Mouse (Mus musculus): ENCODE data around the gene Prickle2.

Gene Prickle2

GRCm38 (mm10) chr6:92706145-92706466 lies at the start of gene Prickle2:
Gene Prickle2, minus strand, starts transcription at chr6:92706155.
- peak in 1 of 2 experiments; percentile 4 for DNase-seq (ENCODE audit: low spot score in 2 of 2)

DNA sequence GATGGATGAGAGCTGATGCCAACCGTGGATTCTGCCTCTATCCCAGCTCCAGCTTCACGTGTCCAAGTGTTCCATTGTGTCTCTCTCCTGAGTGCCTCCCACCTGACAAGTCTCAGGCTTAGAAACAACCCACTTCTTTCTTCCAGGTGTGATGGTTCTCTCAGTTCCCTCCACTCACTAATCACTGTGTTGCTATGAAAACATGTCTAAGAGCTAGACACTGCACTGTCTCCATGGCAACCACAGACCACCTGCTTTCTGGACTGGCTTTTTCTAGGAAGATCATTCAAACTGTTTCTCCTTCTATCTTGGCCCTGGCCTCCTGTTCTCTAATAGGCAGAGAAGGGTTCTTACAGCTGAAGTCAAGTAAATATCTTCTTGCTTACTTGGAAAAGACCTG lies 46.8 kb upstream of the Prickle2 start:
- no peak for DNase-seq (ENCODE audit: low spot score in 2 of 2)

DNA sequence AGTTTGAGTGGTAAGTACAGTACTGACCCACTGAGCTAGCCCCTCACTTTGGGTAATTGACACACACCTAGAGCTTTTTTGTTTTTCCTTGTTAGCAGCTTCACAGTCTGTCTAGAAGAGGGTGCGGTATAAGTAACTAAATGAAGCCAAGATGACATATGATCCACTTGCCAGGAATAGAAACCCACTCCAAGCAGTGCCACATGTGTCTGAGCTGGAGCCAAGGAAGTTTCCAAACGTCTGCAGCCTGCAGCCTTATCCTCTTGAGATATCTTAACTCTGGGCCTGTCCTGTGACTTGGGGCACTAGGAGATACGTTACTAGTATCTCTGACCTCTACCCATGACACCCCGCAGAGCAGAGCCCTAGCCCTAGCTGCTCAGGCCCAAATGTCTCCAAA lies 43.5 kb upstream of the Prickle2 start:
- DNase-seq (ENCODE audit: low spot score in 2 of 2) = no peak

DNA sequence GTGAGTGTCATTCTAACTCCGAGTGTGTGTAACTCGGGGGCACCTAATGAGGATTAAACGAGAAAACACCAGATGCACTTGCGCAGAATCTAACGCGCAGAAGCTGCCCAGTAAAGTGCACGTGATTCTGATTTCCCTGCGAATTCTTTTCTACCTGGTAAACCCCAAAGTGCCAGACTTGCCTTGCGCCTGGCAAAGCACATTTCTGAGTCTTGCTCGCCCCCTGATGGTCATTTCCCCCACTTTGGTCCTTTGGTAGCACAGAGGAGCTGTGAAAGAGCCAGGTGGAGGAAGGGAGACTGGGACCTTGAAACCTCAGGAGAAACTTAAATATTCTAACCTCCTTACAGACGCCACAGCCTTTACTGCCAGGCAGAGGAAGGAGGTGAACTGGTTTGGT lies 37.6 kb upstream of the Prickle2 start:
- DNase-seq (ENCODE audit: low spot score in 2 of 2) = no peak

GRCm38 (mm10) chr6:92737116-92737515 lies 31.2 kb upstream of the Prickle2 start:
- no peak for DNase-seq (ENCODE audit: low spot score in 2 of 2)

DNA sequence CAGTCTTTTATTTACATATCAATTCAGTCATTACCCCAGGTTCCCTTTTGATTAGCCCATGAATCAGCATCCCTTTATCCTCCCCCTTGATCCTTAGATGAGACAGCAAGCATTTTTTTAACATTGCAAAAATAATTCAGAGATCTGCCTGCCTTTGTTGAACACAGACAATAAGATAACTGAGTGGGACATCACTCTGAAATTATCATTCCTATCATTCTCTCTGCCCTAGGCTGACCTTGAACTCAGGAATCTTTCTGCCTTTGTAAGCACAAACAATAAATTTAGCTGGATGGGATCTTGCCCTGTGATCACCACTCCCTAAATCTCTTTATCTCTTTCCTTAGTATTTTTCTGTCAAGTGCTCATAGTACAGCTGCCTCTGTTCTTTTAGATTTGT lies 27.7 kb upstream of the Prickle2 start:
- no peak for DNase-seq (ENCODE audit: low spot score in 2 of 2)

- no peak for DNase-seq (ENCODE audit: low spot score in 2 of 2)
These were observed 22.6 kb upstream of the Prickle2 start for GRCm38 (mm10) chr6:92728514-92728913.

GRCm38 (mm10) chr6:92728084-92728483 lies 22.1 kb upstream of the Prickle2 start:
- peak in 1 of 2 experiments; percentile 5 for DNase-seq (ENCODE audit: low spot score in 2 of 2)

- no peak for DNase-seq (ENCODE audit: low spot score in 2 of 2)
These were observed 21.5 kb upstream of the Prickle2 start for GRCm38 (mm10) chr6:92727351-92727986.

DNA sequence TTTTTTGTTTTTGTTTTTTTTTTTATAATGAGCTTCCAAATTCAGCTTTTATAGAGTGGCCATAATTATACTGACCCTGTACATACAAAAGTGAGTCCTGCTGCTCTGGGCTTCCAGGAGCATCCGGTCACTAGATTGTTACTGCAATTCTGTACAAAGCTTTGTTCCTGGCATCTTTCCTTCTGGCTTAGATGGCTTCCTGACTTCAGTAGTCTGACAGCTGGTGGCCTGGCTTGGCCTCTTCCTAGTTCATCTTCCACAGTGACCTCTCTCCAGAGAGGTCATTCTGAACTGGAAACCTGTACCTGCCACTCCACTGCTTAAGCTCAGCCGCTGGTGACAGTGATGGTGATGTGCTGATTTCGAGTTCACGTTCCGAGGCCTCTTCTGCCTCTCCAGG lies 20.2 kb upstream of the Prickle2 start:
- DNase-seq (ENCODE audit: low spot score in 2 of 2) = no peak

DNA sequence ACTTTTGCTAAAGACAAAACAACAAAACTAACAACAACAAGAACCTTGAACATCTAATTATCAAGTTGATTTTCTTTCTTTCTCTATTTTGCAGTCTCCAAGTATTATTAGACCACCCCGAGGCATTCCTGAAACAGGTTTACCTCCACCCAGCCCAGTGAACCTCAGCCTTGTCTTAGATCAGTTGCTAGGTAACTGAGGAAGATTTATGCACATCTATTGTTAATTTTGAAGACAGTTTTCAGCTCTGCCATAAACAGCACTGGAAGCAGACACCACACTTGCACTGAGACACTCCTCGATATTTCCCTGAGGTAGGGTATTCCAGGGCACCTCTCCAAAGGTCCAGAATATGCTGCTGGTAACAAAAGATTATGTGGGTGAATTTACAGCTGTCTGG lies 18.4 kb upstream of the Prickle2 start:
- no peak for DNase-seq (ENCODE audit: low spot score in 2 of 2)

DNA sequence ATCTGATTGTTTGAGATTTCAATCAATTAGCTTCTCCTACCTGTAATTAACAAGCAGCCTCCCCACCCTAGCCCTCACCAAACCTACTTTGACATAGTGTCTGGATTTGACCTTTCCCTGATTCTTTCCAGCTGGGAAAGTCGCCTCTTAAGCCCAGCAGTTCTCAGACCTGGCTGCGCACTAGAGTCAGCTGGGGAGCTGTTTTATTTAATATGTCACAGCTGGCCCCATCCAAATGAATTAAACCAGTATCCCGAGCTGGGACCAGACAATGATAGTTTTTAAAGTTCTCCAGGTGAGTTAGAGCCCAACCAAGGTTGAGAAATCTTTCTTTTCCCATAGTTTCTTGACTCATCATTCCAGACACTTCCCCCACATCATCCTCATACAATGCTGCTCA lies 9.9 kb upstream of the Prickle2 start:
- no peak for DNase-seq (ENCODE audit: low spot score in 2 of 2)

DNA sequence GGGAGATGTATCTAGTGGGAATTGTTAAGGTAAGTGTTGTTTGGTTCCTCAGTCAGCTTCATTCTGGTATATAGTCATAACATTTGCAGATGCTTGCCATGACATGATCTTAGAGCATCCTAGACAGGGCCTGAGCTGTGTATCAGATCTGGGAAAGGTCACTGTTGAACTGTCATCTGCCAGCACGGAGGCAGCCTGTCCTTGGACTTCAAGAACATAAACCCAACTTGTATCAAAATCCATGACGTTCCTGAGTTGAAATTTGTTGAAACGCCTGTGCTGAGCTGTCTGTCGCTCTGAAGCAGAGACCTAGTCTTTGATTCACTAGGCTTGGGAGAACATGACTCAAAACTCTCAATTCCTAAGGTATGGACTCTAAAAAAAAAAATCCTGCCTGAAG lies 8.8 kb upstream of the Prickle2 start:
- DNase-seq (ENCODE audit: low spot score in 2 of 2) = no peak

DNA sequence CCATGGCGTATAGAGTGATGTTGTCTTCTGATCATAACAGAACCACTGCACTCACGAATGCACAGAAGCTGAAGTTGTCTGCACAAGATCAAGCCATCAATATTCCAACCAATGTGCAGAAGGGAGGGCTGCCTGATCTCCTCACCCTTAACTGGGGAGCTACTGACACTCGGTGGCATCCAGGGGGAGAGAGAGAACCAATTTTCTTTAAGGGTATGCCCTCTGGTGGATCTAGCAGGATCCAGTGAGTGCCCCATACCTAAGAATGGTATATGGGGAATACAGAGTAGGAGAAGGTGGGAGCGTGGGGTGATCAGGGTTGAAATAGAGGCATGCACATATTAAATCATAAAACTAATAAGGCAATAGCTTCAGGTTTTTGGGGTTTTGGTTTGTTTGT lies 2.2 kb upstream of the Prickle2 start:
- DNase-seq (ENCODE audit: low spot score in 2 of 2) = no peak

DNA sequence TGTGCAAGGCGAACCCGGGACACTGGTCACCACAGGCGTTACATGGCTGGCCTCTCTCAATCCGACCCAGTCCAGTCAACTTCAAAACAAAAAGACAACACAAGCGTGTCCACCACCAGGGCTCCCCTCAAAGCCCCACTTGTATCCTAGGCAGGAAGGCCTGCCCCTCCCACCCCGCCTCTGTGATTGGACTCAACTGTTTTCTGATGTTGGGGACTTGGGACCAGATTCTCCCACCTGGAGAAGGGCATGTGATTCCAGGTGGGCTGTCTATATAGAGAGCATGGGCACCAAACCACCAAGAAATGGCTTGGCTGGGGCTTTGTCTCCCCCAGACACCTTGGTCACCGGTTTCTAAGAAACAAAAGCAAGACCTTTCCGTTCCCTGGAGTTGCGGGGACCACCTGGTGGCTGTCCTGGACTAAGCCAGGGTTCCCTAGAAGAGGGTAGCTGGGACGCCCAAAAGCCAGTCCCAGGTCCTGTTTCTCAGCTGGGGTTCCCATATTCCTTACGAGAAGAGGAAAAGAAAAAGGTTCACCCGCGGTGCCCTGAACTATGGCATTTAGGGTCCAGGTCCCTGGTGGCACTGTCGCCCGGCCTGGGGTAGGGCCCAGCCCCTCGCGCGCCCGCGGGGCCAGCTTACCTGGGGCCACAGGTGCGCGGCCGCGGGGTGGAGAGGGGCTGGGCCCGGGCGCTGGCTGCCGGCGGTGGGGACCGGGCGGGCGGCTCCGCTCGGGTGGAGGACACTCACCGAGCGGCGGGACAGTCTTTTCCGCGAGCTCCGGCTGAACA lies 406 bp downstream of the Prickle2 start:
- no peak for DNase-seq (ENCODE audit: low spot score in 2 of 2)

DNA sequence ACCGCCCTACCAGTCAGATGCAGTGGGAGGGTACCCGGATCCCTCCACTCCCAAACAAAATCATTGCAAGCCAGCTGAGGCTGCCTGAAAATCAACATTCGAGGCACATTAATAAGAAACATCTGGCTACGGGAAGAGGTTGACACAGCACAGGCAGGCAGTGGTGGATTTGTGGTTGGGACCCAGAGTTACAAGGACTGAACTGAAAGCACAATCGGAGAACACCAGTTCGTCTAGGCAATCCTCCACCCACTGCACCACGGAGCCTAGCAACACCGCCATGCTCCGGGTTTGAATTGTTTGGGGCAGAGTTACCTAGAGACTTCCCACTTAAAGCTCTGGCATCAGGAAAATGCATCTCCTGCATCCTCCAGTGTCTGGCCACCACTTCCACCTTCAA lies 1.1 kb downstream of the Prickle2 start:
- DNase-seq (ENCODE audit: low spot score in 2 of 2) = no peak

GRCm38 (mm10) chr6:92699491-92700209 lies 6.3 kb downstream of the Prickle2 start:
- DNase-seq (ENCODE audit: low spot score in 2 of 2) = no peak

GRCm38 (mm10) chr6:92697807-92698206 lies 8.1 kb downstream of the Prickle2 start:
- no peak for DNase-seq (ENCODE audit: low spot score in 2 of 2)

DNA sequence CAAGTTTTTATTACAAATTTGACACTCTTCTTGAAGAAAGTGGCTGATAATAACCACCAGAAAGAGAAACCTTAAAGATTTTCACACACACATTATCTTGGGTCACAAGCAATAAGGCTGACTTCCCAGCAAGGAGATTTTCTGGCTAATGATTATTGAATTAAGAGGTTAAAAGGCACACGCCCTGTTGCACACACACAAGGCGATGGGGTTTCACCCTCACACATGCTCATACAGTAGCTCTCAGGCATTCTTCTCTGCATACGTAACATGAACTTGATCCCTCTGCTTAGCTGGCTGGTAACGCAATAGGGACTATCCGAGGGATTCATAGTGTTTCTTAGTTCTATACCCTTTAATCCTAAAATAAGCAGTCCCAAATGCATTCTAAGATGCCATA lies 18.6 kb downstream of the Prickle2 start:
- no peak for DNase-seq (ENCODE audit: low spot score in 2 of 2)

GRCm38 (mm10) chr6:92674394-92674925 lies 31.5 kb downstream of the Prickle2 start:
- no peak for DNase-seq (ENCODE audit: low spot score in 2 of 2)

DNA sequence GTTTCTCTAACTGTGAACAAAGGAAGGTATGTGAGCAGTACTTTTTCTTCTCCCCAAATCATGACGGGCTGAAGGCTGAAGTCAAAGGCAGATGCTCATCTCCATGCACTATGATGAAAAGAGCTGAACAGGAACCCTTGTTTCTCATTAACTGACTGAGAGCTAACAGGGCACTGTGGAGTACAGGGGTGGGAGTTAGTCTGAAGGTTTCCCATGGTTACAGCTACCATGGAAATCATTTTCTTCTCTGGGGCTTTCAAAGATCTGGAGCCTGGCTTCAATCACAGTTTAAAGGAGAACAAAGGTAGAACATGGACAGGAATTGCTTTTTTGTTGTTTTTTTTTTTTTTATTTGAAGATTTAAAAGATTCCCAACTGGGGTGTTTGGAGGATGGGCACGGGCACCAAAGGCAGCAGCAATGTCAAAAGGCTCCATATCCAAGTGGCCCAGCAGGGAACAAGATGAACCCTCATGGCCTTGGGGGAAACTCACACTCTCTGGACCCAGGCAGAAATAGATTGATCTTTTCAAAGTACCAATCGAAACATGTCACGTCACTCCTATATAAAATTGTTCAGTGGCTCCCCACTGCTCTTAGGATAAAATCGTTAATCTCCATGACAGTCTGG lies 35.3 kb downstream of the Prickle2 start:
- DNase-seq (ENCODE audit: low spot score in 2 of 2) = no peak

DNA sequence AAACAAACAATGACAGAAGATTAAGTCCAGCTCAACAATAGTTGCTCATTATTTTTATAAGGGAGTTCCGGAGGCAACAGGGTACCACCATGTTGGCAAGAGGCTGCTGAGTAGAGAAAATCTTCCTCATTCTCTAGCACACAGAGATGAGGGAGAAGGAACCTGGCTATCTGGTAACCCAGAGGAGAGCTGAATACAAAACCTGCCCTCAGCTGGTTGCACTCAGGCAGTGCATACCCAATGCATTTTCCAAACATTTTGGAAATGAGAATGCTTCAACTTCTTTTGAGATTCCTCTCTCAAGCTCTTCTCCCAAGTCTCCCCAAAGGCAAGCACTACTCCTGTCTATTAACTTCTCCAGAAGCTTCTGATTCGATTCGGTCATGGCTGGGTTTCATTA lies 36.3 kb downstream of the Prickle2 start:
- DNase-seq (ENCODE audit: low spot score in 2 of 2) = no peak

Data from spleen, postnatal 36 days (tissue).